Mouse (Mus musculus) heart, embryonic 14.5 days (tissue): Measurements from ENCODE around the gene Zfp46. TPM values are rescaled to one million over a fixed set of nuclear protein-coding genes. Genes with fewer than 3 reads are reported as not detected.

Experiments used
- ATAC-seq: fragments of 200-750 bp; cut with Nextera tagmentation; 2 replicates; pipeline ENCODE4 v1.8.0; 2017; ENCODE audit warnings: low read depth, moderate TSS enrichment; ENCODE audit not compliant: insufficient number of reproducible peaks, insufficient read depth, low FRiP score
- H3K27ac ChIP-seq, 2 experiments: fragments of 200-500 bp in 1 of 2; fragments of 300-500 bp in 1 of 2; sonication (generic) in 1 of 2; replicated peaks in 1 of 2; 2 replicates each; pipeline ENCODE4 v1.5.1; 2012 to 2014; ENCODE audit warnings: low read depth in 2 of 2, low read length in 2 of 2, control low read depth in 1 of 2, mild to moderate bottlenecking in 1 of 2, mixed read lengths in 1 of 2; ENCODE audit not compliant: control insufficient read depth in 1 of 2, insufficient read depth in 1 of 2
- H3K27me3 ChIP-seq: fragments of 300-500 bp; sonication (generic); 2 replicates; pipeline ENCODE4 v1.6.1; 2014; ENCODE audit warnings: mild to moderate bottlenecking, low read length, control low read depth; ENCODE audit not compliant: control insufficient read depth, insufficient read depth
- H3K36me3 ChIP-seq: fragments of 300-500 bp; sonication (generic); 2 replicates; pipeline ENCODE4 v1.6.1; 2014; ENCODE audit warnings: mild to moderate bottlenecking, control low read depth, low read length, mixed read lengths; ENCODE audit not compliant: control insufficient read depth, insufficient read depth
- H3K4me1 ChIP-seq, 2 experiments: fragments of 200-500 bp in 1 of 2; fragments of 300-500 bp in 1 of 2; sonication (generic) in 1 of 2; 2 replicates each; pipeline ENCODE4 v1.6.1; 2012 to 2014; ENCODE audit warnings: low read length in 2 of 2, control low read depth in 1 of 2, mixed read lengths in 1 of 2; ENCODE audit not compliant: control insufficient read depth in 2 of 2, insufficient read depth in 2 of 2
- H3K4me2 ChIP-seq: fragments of 300-500 bp; sonication (generic); 2 replicates; pipeline ENCODE4 v1.6.1; 2014; ENCODE audit warnings: mild to moderate bottlenecking, low read length
- H3K4me3 ChIP-seq, 2 experiments: fragments of 200-500 bp in 1 of 2; fragments of 300-500 bp in 1 of 2; sonication (generic) in 1 of 2; 2 replicates each; pipeline ENCODE4 v1.5.1; 2012 to 2014; ENCODE audit warnings: low read length in 2 of 2, mild to moderate bottlenecking in 2 of 2, control low read depth in 1 of 2, low read depth in 1 of 2, moderate library complexity in 1 of 2; ENCODE audit not compliant: control insufficient read depth in 1 of 2, insufficient read depth in 1 of 2
- H3K9ac ChIP-seq: fragments of 300-500 bp; sonication (generic); 2 replicates; pipeline ENCODE4 v1.6.1; 2014; ENCODE audit warnings: mild to moderate bottlenecking, low read length
- H3K9me3 ChIP-seq: fragments of 300-500 bp; sonication (generic); 2 replicates; pipeline ENCODE4 v1.6.1; 2016; ENCODE audit warnings: low read length, control low read depth; ENCODE audit not compliant: control insufficient read depth
- WGBS: fragments of 180-500 bp; shearing (Covaris S2); extraction: QIAGEN DNeasy Blood & Tissue Kit; methylation state at CpG from one replicate; pipeline ENCODE4 v1.1.7; 2014; 5-methylcytosine and 5-hydroxymethylcytosine counted together
- polyA plus RNA-seq: library from polyadenylated mRNA; unstranded; fragments of >200 nt; fragmentation: Nextera tagmentation; extraction: Ambion mirVana; gene quantifications from 2 replicates; pipeline ENCODE4 v1.2.1, GENCODE M21; 2014

Zfp46 gene
- polyA plus RNA-seq, 1 experiment from 2014 or later = 23.1 TPM

- peaks cover 30% of the 10 kb centered on the region for H3K27me3 ChIP-seq
- peaks cover 15 to 34% of the 10 kb centered on the region in 2 experiments for H3K4me1 ChIP-seq
- no peak overlapping the region for H3K4me3 ChIP-seq
- H3K27ac ChIP-seq = no peak overlapping the region
- no peak overlapping the region for H3K9ac ChIP-seq
- no peaks in the 10 kb centered on the region for H3K9me3 ChIP-seq
- no peaks in the 10 kb centered on the region; the same call in 1 of the 2 replicates for H3K36me3 ChIP-seq
- H3K4me2 ChIP-seq = no peak overlapping the region
- ATAC-seq = no peak
- WGBS = 73% methylated on average over 7 of the region's 7 CpGs
Measured at GRCm38 (mm10) chr4:136242728-136243127, 41.8 kb upstream of the Zfp46 start.

GRCm38 (mm10) chr4:136244208-136244607, 40.3 kb upstream of the Zfp46 start:
- no peak for ATAC-seq
- Histone ChIP-seq H3K27me3 (peaks cover 15% of the 10 kb centered on the region), H3K27ac (no peak overlapping the region), H3K4me1 (peaks cover 17 to 32% of the 10 kb centered on the region in 2 experiments), H3K4me3 (no peak overlapping the region), H3K9ac (no peak overlapping the region), H3K4me2 (no peak overlapping the region), H3K36me3 (no peaks in the 10 kb centered on the region; the same call in 1 of the 2 replicates), H3K9me3 (no peaks in the 10 kb centered on the region)
- 50% methylated on average over 7 of the region's 7 CpGs for WGBS

GRCm38 (mm10) chr4:136245681-136246080, 38.8 kb upstream of the Zfp46 start:
- 49% methylated on average over 5 of the region's 5 CpGs for WGBS
- ATAC-seq = no peak
- Histone ChIP-seq H3K4me3 (no peak overlapping the region), H3K9me3 (no peaks in the 10 kb centered on the region), H3K36me3 (no peaks in the 10 kb centered on the region; the same call in 1 of the 2 replicates), H3K27ac (no peak overlapping the region), H3K4me2 (no peak overlapping the region), H3K4me1 (peaks cover 23 to 43% of the 10 kb centered on the region in 2 experiments), H3K9ac (no peak overlapping the region), H3K27me3 (peaks cover 10% of the 10 kb centered on the region)

GRCm38 (mm10) chr4:136246568-136246969, 37.9 kb upstream of the Zfp46 start:
- peaks cover 23 to 43% of the 10 kb centered on the region in 2 experiments for H3K4me1 ChIP-seq
- ATAC-seq = peak; percentile 55
- no peaks in the 10 kb centered on the region for H3K9me3 ChIP-seq
- H3K27ac ChIP-seq = peak overlapping the region; percentile 68 to 78
- H3K36me3 ChIP-seq = no peaks in the 10 kb centered on the region
- H3K27me3 ChIP-seq = peaks cover 10% of the 10 kb centered on the region
- H3K4me2 ChIP-seq = peak overlapping the region; percentile 72
- peak overlapping the region; percentile 80 for H3K9ac ChIP-seq
- H3K4me3 ChIP-seq = peak overlapping the region; percentile 72 to 74
- WGBS = 3% methylated on average over 12 of the region's 12 CpGs

- ATAC-seq = no peak
- Histone ChIP-seq H3K4me1 (peaks cover 23 to 43% of the 10 kb centered on the region in 2 experiments), H3K27me3 (peaks cover 10% of the 10 kb centered on the region), H3K36me3 (no peaks in the 10 kb centered on the region), H3K9me3 (no peaks in the 10 kb centered on the region), H3K9ac (peak overlapping the region; percentile 80), H3K27ac (peak overlapping the region; percentile 68 to 78), H3K4me3 (peak overlapping the region; percentile 72 to 74), H3K4me2 (peak overlapping the region; percentile 72)
- WGBS = under 1% methylated on average over 14 of the region's 14 CpGs
Measured at GRCm38 (mm10) chr4:136247386-136247728, 37.1 kb upstream of the Zfp46 start.

- H3K27ac ChIP-seq = peak within 1 kb of the TSS; percentile 68 to 78
- H3K9ac ChIP-seq = peak within 1 kb of the TSS; percentile 80
- ATAC-seq = peak; percentile 64
- peak within 1 kb of the TSS; percentile 72 for H3K4me2 ChIP-seq
- peak within 1 kb of the TSS; percentile 72 to 74 for H3K4me3 ChIP-seq
- WGBS = 1% methylated on average over 46 of the region's 46 CpGs
- H3K9me3 ChIP-seq = no peaks in the 10 kb centered on the region
- peaks cover 10% of the 10 kb centered on the region for H3K27me3 ChIP-seq
- peaks cover 23 to 43% of the 10 kb centered on the region in 2 experiments for H3K4me1 ChIP-seq
- no peaks in the 10 kb centered on the region for H3K36me3 ChIP-seq
Measured at GRCm38 (mm10) chr4:136247729-136248463, 36.6 kb upstream of the Zfp46 start, which contains the start of gene Tcea3. Tcea3 (plus strand) TSS chr4:136247729.

- 1% methylated on average over 37 of the region's 37 CpGs for WGBS
- peaks cover 10% of the 10 kb centered on the region for H3K27me3 ChIP-seq
Measured at GRCm38 (mm10) chr4:136248464-136249331, 35.8 kb upstream of the Zfp46 start.

More at GRCm38 (mm10) chr4:136248464-136249331, 35.8 kb upstream of the Zfp46 start:
- Histone ChIP-seq H3K4me1 (peaks cover 23 to 43% of the 10 kb centered on the region in 2 experiments), H3K9me3 (no peaks in the 10 kb centered on the region), H3K36me3 (no peaks in the 10 kb centered on the region), H3K4me2 (peak overlapping the region; percentile 72), H3K9ac (peak overlapping the region; percentile 80), H3K4me3 (peak overlapping the region; percentile 72 to 74), H3K27ac (peak overlapping the region; percentile 59 to 78)
- ATAC-seq = no peak
